Mouse (Mus musculus): ENCODE measurements around the gene Lrp2. TPM values are rescaled to one million over a fixed set of nuclear protein-coding genes. Genes with fewer than 3 reads are reported as not detected.
A peak's percentile ranks its signal among the peaks of the same experiment; 100 is the strongest.

Gene Lrp2
- polyA plus RNA-seq, 1 experiment = not detected

- no peak for TF ChIP-seq FLI1 (IDR thresholded peaks at IDR 0.05; ENCODE audit: low read length)
- no peak for TF ChIP-seq GATA1 (IDR thresholded peaks at IDR 0.05; ENCODE audit: borderline replicate concordance, low read length)
- H3K9me3 ChIP-seq = no peaks in the 10 kb centered on the region
- no peaks in the 10 kb centered on the region for H3K4me1 ChIP-seq
Measured at GRCm38 (mm10) chr2:69428116-69428515, 157.7 kb downstream of the Lrp2 start.

GRCm38 (mm10) chr2:69427141-69427540 is 158.7 kb downstream of the Lrp2 start:
- H3K27me3 ChIP-seq (replicated peaks) = peaks cover 26% of the 10 kb centered on the region
- H3K4me1 ChIP-seq = no peaks in the 10 kb centered on the region
- H3K4me3 ChIP-seq (replicated peaks) = no peak overlapping the region
- H3K36me3 ChIP-seq (replicated peaks; ENCODE audit: low read length) = no peaks in the 10 kb centered on the region
- TF ChIP-seq GATA1 (IDR thresholded peaks at IDR 0.05; ENCODE audit: borderline replicate concordance, low read length) = no peak
- TF ChIP-seq FLI1 (IDR thresholded peaks at IDR 0.05; ENCODE audit: low read length) = no peak
- no peaks in the 10 kb centered on the region for H3K9me3 ChIP-seq

More at GRCm38 (mm10) chr2:69428116-69428515, 157.7 kb downstream of the Lrp2 start:
- Histone ChIP-seq H3K36me3 (replicated peaks; ENCODE audit: low read length) (no peaks in the 10 kb centered on the region), H3K4me3 (replicated peaks) (no peak overlapping the region), H3K27me3 (replicated peaks) (peaks cover 25% of the 10 kb centered on the region)

- Histone ChIP-seq H3K4me1 (no peaks in the 10 kb centered on the region), H3K9me3 (no peaks in the 10 kb centered on the region), H3K4me3 (replicated peaks) (no peak overlapping the region), H3K36me3 (replicated peaks; ENCODE audit: low read length) (no peaks in the 10 kb centered on the region), H3K27me3 (replicated peaks) (peaks cover 30% of the 10 kb centered on the region)
- TF ChIP-seq FLI1 (IDR thresholded peaks at IDR 0.05; ENCODE audit: low read length) = no peak
- TF ChIP-seq GATA1 (IDR thresholded peaks at IDR 0.05; ENCODE audit: borderline replicate concordance, low read length) = no peak
Measured at GRCm38 (mm10) chr2:69426081-69426480, 159.8 kb downstream of the Lrp2 start.

- H3K4me1 ChIP-seq = no peaks in the 10 kb centered on the region
- peaks cover 6% of the 10 kb centered on the region for H3K9me3 ChIP-seq
- H3K36me3 ChIP-seq (replicated peaks; ENCODE audit: low read length) = no peaks in the 10 kb centered on the region
- H3K4me3 ChIP-seq (replicated peaks) = no peak overlapping the region
- H3K27me3 ChIP-seq (replicated peaks) = peaks cover 37% of the 10 kb centered on the region
- TF ChIP-seq FLI1 (IDR thresholded peaks at IDR 0.05; ENCODE audit: low read length) (no peak), GATA1 (IDR thresholded peaks at IDR 0.05; ENCODE audit: borderline replicate concordance, low read length) (no peak)
Measured at GRCm38 (mm10) chr2:69424829-69425228, 161.0 kb downstream of the Lrp2 start.

- Histone ChIP-seq H3K9me3 (peaks cover 12% of the 10 kb centered on the region), H3K4me3 (replicated peaks) (no peak overlapping the region), H3K36me3 (replicated peaks; ENCODE audit: low read length) (no peaks in the 10 kb centered on the region), H3K4me1 (no peaks in the 10 kb centered on the region), H3K27me3 (replicated peaks) (peaks cover 78% of the 10 kb centered on the region)
- no peak for TF ChIP-seq GATA1 (IDR thresholded peaks at IDR 0.05; ENCODE audit: borderline replicate concordance, low read length)
- no peak for TF ChIP-seq FLI1 (IDR thresholded peaks at IDR 0.05; ENCODE audit: low read length)
Measured at GRCm38 (mm10) chr2:69418294-69418881, 167.5 kb downstream of the Lrp2 start.

- no peaks in the 10 kb centered on the region for H3K4me1 ChIP-seq
- peaks cover 6% of the 10 kb centered on the region; the same call in 1 of the 2 replicates for H3K9me3 ChIP-seq
- no peaks in the 10 kb centered on the region for H3K36me3 ChIP-seq (replicated peaks; ENCODE audit: low read length)
- H3K4me3 ChIP-seq (replicated peaks) = no peak overlapping the region
- peaks cover 65% of the 10 kb centered on the region for H3K27me3 ChIP-seq (replicated peaks)
- TF ChIP-seq FLI1 (IDR thresholded peaks at IDR 0.05; ENCODE audit: low read length) (no peak), GATA1 (IDR thresholded peaks at IDR 0.05; ENCODE audit: borderline replicate concordance, low read length) (no peak)
Measured at GRCm38 (mm10) chr2:69415070-69415469, 170.8 kb downstream of the Lrp2 start.

GRCm38 (mm10) chr2:69414539-69414938 is 171.3 kb downstream of the Lrp2 start:
- peaks cover 59% of the 10 kb centered on the region for H3K27me3 ChIP-seq (replicated peaks)

GRCm38 (mm10) chr2:69405692-69406091 is 180.2 kb downstream of the Lrp2 start:
- H3K36me3 ChIP-seq (replicated peaks; ENCODE audit: low read length) = no peaks in the 10 kb centered on the region
- H3K4me3 ChIP-seq (replicated peaks) = no peak overlapping the region
- peaks cover 9% of the 10 kb centered on the region for H3K27me3 ChIP-seq (replicated peaks)
- no peak for TF ChIP-seq GATA1 (IDR thresholded peaks at IDR 0.05; ENCODE audit: borderline replicate concordance, low read length)
- no peak for TF ChIP-seq FLI1 (IDR thresholded peaks at IDR 0.05; ENCODE audit: low read length)
- H3K9me3 ChIP-seq = peaks cover 6% of the 10 kb centered on the region; the same call in 1 of the 2 replicates
- no peaks in the 10 kb centered on the region for H3K4me1 ChIP-seq

More at GRCm38 (mm10) chr2:69414539-69414938, 171.3 kb downstream of the Lrp2 start:
- TF ChIP-seq GATA1 (IDR thresholded peaks at IDR 0.05; ENCODE audit: borderline replicate concordance, low read length) = no peak
- no peak for TF ChIP-seq FLI1 (IDR thresholded peaks at IDR 0.05; ENCODE audit: low read length)
- peaks cover 6% of the 10 kb centered on the region; the same call in 1 of the 2 replicates for H3K9me3 ChIP-seq
- no peaks in the 10 kb centered on the region for H3K4me1 ChIP-seq
- H3K4me3 ChIP-seq (replicated peaks) = no peak overlapping the region
- H3K36me3 ChIP-seq (replicated peaks; ENCODE audit: low read length) = no peaks in the 10 kb centered on the region

GRCm38 (mm10) chr2:69402309-69402708 is 183.6 kb downstream of the Lrp2 start:
- H3K36me3 ChIP-seq (replicated peaks; ENCODE audit: low read length) = no peaks in the 10 kb centered on the region
- TF ChIP-seq FLI1 (IDR thresholded peaks at IDR 0.05; ENCODE audit: low read length) = no peak
- TF ChIP-seq GATA1 (IDR thresholded peaks at IDR 0.05; ENCODE audit: borderline replicate concordance, low read length) = no peak
- H3K4me1 ChIP-seq = no peaks in the 10 kb centered on the region
- no peaks in the 10 kb centered on the region for H3K9me3 ChIP-seq
- peaks cover 6% of the 10 kb centered on the region for H3K27me3 ChIP-seq (replicated peaks)
- no peak overlapping the region for H3K4me3 ChIP-seq (replicated peaks)

- H3K27me3 ChIP-seq (replicated peaks) = peaks cover 6% of the 10 kb centered on the region
- H3K36me3 ChIP-seq (replicated peaks; ENCODE audit: low read length) = no peaks in the 10 kb centered on the region
- TF ChIP-seq GATA1 (IDR thresholded peaks at IDR 0.05; ENCODE audit: borderline replicate concordance, low read length) = no peak
- TF ChIP-seq FLI1 (IDR thresholded peaks at IDR 0.05; ENCODE audit: low read length) = no peak
- no peaks in the 10 kb centered on the region for H3K4me1 ChIP-seq
- H3K4me3 ChIP-seq (replicated peaks) = peak overlapping the region; percentile 40
- H3K9me3 ChIP-seq = no peaks in the 10 kb centered on the region
Measured at GRCm38 (mm10) chr2:69401891-69402290, 184.0 kb downstream of the Lrp2 start.
